ENCODE assay signal across 25 mouse cellular contexts in genomic region chr4:118141511-118141910, GRCm38 (mm10). TPM values are rescaled to one million over a fixed set of nuclear protein-coding genes. Genes with fewer than 3 reads are reported as not detected.
DNase-seq lines count a peak whose midpoint lies in the region; ATAC-seq and TF ChIP-seq lines count a peak whose summit lies in the region.
"Had no signal": no experiment of that assay in that cellular context is flagged by ENCODE, and none has a peak within 500 bp of the region (broad histone marks: within the 10 kb centered on the region; RNA-seq: fewer than 3 reads in every experiment).

No protein-coding gene starts in this region.

- peaks cover 6% of the 10 kb centered on the region for H3K36me3 ChIP-seq in kidney, adult 2 months (ENCODE audit: control insufficient read depth, insufficient read depth, low read length)
- peaks cover 98% of the 10 kb centered on the region for H3K36me3 ChIP-seq in kidney, embryonic 14.5 days (ENCODE audit: control insufficient read depth, insufficient read depth, low read length)
- H3K36me3 ChIP-seq in liver, adult 2 months (ENCODE audit: control insufficient read depth, insufficient read depth, low read length), result peaks cover 20% of the 10 kb centered on the region; the same call in 1 of the 2 replicates

- H3K27me3 ChIP-seq in kidney, adult 2 months (replicated peaks; ENCODE audit: control insufficient read depth, insufficient read depth, low read length), result no peaks in the 10 kb centered on the region
- H3K27me3 ChIP-seq in kidney, embryonic 14.5 days (ENCODE audit: control insufficient read depth, insufficient read depth, low read length), result no peaks in the 10 kb centered on the region
- H3K27me3 ChIP-seq in liver, adult 2 months (ENCODE audit: control insufficient read depth, insufficient read depth, low read length), result no peaks in the 10 kb centered on the region
- H3K27me3 ChIP-seq: CH12.LX; forebrain, embryonic 13.5 days; hindbrain, embryonic 12.5 days; intestine, embryonic 15.5 days; midbrain, embryonic 12.5 days; stomach, embryonic 15.5 days had no signal

- intact Hi-C loops in left cerebral cortex, postnatal 25 days (cut with DNase I), result no loop called here

- 61% methylated on average over 5 of the region's 5 CpGs for WGBS in kidney, adult 2 months
- WGBS in kidney, embryonic 14.5 days, result 93% methylated on average over 5 of the region's 5 CpGs
- 40% methylated on average over 5 of the region's 5 CpGs for WGBS in liver, adult 2 months

- peaks cover 27% of the 10 kb centered on the region for H3K4me1 ChIP-seq in kidney, adult 2 months (ENCODE audit: control insufficient read depth, insufficient read depth, low read length)
- no peaks in the 10 kb centered on the region for H3K4me1 ChIP-seq in kidney, embryonic 14.5 days (ENCODE audit: control insufficient read depth, insufficient read depth, low read length)
- peaks cover 34% of the 10 kb centered on the region for H3K4me1 ChIP-seq in liver, adult 2 months (ENCODE audit: control insufficient read depth, insufficient read depth, low read length)
- H3K4me1 ChIP-seq: hindbrain, embryonic 12.5 days; intestine, embryonic 15.5 days; midbrain, embryonic 12.5 days; stomach, embryonic 15.5 days had no signal

- no peak overlapping the region for H3K9ac ChIP-seq in kidney, embryonic 14.5 days (ENCODE audit: low read depth, low read length)
- H3K9ac ChIP-seq in liver, adult 2 months (ENCODE audit: low read depth, low read length), result no peak overlapping the region
- H3K9ac ChIP-seq: forebrain, embryonic 13.5 days; hindbrain, embryonic 12.5 days; intestine, embryonic 15.5 days; midbrain, embryonic 12.5 days; stomach, embryonic 15.5 days had no signal

- H3K27ac ChIP-seq in kidney, adult 2 months (ENCODE audit: insufficient read depth, low read depth, low read length), result no peak overlapping the region
- no peak overlapping the region for H3K27ac ChIP-seq in kidney, embryonic 14.5 days (ENCODE audit: low read depth, low read length)
- no peak overlapping the region for H3K27ac ChIP-seq in liver, adult 2 months (replicated peaks; ENCODE audit: insufficient read depth, low read depth, low read length)
- H3K27ac ChIP-seq: forebrain, embryonic 13.5 days; hindbrain, embryonic 12.5 days; hindbrain, postnatal 0 days; intestine, embryonic 15.5 days; midbrain, embryonic 12.5 days; stomach, embryonic 15.5 days had no signal

- H3K4me3 ChIP-seq in kidney, adult 2 months (ENCODE audit: insufficient read depth, low read depth, low read length), result no peak overlapping the region
- H3K4me3 ChIP-seq in kidney, embryonic 14.5 days (ENCODE audit: low read length), result no peak overlapping the region
- H3K4me3 ChIP-seq in liver, adult 2 months (ENCODE audit: insufficient read depth, low read depth, low read length), result no peak overlapping the region
- H3K4me3 ChIP-seq: forebrain, embryonic 13.5 days; hindbrain, embryonic 12.5 days; intestine, embryonic 15.5 days; midbrain, embryonic 12.5 days; stomach, embryonic 15.5 days had no signal

- no peak for TF ChIP-seq POLR2A in kidney, adult 2 months (IDR thresholded peaks at IDR 0.05; ENCODE audit: low read depth, low read length)
- TF ChIP-seq POLR2A in liver, adult 2 months (IDR thresholded peaks at IDR 0.05; ENCODE audit: extremely low read depth, insufficient read depth, low read length), result no peak

- H3K4me2 ChIP-seq in kidney, embryonic 14.5 days (replicated peaks; ENCODE audit: low read depth, low read length), result no peak overlapping the region
- H3K4me2 ChIP-seq: forebrain, embryonic 13.5 days; heart, embryonic 11.5 days; hindbrain, embryonic 12.5 days; intestine, embryonic 15.5 days; liver, embryonic 11.5 days; midbrain, embryonic 12.5 days; stomach, embryonic 15.5 days had no signal

- no peaks in the 10 kb centered on the region for H3K79me2 ChIP-seq in liver, adult 2 months (ENCODE audit: control insufficient read depth, insufficient read depth, low read length)

- no peak for ATAC-seq in kidney, embryonic 14.5 days (ENCODE audit: low FRiP score, low TSS enrichment)
- ATAC-seq: forebrain, embryonic 13.5 days; hindbrain, postnatal 0 days; intestine, embryonic 15.5 days had no signal

- no peaks in the 10 kb centered on the region for H3K9me3 ChIP-seq in kidney, embryonic 14.5 days (ENCODE audit: control insufficient read depth, low read length)
- H3K9me3 ChIP-seq: forebrain, embryonic 13.5 days; hindbrain, embryonic 12.5 days; intestine, embryonic 15.5 days; midbrain, embryonic 12.5 days; stomach, embryonic 15.5 days had no signal

- DNase-seq in cerebellum, adult 9-10 months, result peak; percentile 48
- no peak for DNase-seq in cerebellum, adult 8-10 months
- DNase-seq in kidney, adult 2 months, result peak; percentile 71
- peak; percentile 77 for DNase-seq in liver, adult 2 months (ENCODE audit: extremely low read depth, low read depth, low spot score)
- DNase-seq in liver, result no peak
- DNase-seq in kidney, postnatal 36 days, result peak; percentile 60 to 77
- no peak for DNase-seq in left cerebral cortex, postnatal 25 days (ENCODE audit: low spot score in 2 of 2)
- DNase-seq: adrenal gland, adult 8-10 months; heart, adult 18-20 months; heart, postnatal 36 days; layer of hippocampus, adult 9-11 months; lung, postnatal 36 days; retina, postnatal 1 day; right cerebral cortex, postnatal 14 days; thymus, postnatal 14 days had no signal

- TF ChIP-seq CTCF in kidney, adult 2 months (conservative IDR thresholded peaks at IDR 0.05; ENCODE audit: insufficient read depth, insufficient read length, low read depth, low read length), result no peak
- TF ChIP-seq CTCF in liver, adult 2 months (IDR thresholded peaks at IDR 0.05; ENCODE audit: low read depth, low read length), result no peak

RNA-seq across cellular contexts. Expression of gene St3gal3, which starts 6.8 kb away (rescaled TPM):
- 49.1 and 50.7 TPM in 2 replicates for polyA plus RNA-seq in kidney, adult 2 months (2012; rRNA removed)
- 6.8 and 11.0 TPM in 2 replicates for polyA plus RNA-seq in kidney, embryonic 14.5 days (2014; fragmentation: Nextera tagmentation; extraction: Ambion mirVana)
- total RNA-seq in liver, adult 2 months (2014; rRNA removed), result 27.9 and 38.3 TPM in 2 replicates
- 44.9 and 47.5 TPM in 2 replicates for polyA plus RNA-seq in liver, adult 2 months (2012; rRNA removed)
- total RNA-seq in left cerebral cortex, postnatal 25 days (2021), result 10 to 100 TPM; 43.5 to 44.3 TPM

RNA-seq across cellular contexts. Expression of gene Kdm4a, which starts 38.3 kb away (rescaled TPM):
- 31.9 and 34.0 TPM in 2 replicates for polyA plus RNA-seq in kidney, adult 2 months (2012; rRNA removed)
- 35.2 and 58.8 TPM in 2 replicates for polyA plus RNA-seq in kidney, embryonic 14.5 days (2014; fragmentation: Nextera tagmentation; extraction: Ambion mirVana)
- total RNA-seq in liver, adult 2 months (2014; rRNA removed), result 10.5 and 14.2 TPM in 2 replicates
- 10.9 and 15.3 TPM in 2 replicates for polyA plus RNA-seq in liver, adult 2 months (2012; rRNA removed)
- 10 to 100 TPM; 38.3 to 42.2 TPM for total RNA-seq in left cerebral cortex, postnatal 25 days (2021)

Comparison
In these comparisons a context has a peak if more than half of its experiments do, and no peak if none do; other contexts are left out.
1. DNase-seq: peak in cerebellum, adult 9-10 months (single experiment), kidney, adult 2 months (single experiment), liver, adult 2 months (single experiment) and kidney, postnatal 36 days (2 of 2); none in cerebellum, adult 8-10 months (single experiment), liver (single experiment) and left cerebral cortex, postnatal 25 days (0 of 2).